Mouse (Mus musculus) intestine, embryonic 14.5 days (tissue): ENCODE measurements at regions not wholly inside any gene's neighbourhood (a gene's known extent, or its start where the extent isn't known, plus 50 kb on each side); places are given as distances from the start of the nearest gene placed in this dataset.

Experiments
- ATAC-seq: fragments of 200-750 bp; cut with Nextera tagmentation; replicated peaks from 2 replicates; pipeline ENCODE4 v1.8.0; 2017; ENCODE audit warnings: low read depth, moderate number of reproducible peaks, moderate TSS enrichment, moderate library complexity; ENCODE audit not compliant: low FRiP score, low TSS enrichment
- DNase-seq: peaks from one replicate; pipeline ENCODE4 v3.0.0-alpha.2; 2018; ENCODE audit warnings: low spot score
- H3K27ac ChIP-seq: fragments of 300-500 bp; sonication (generic); 2 replicates; pipeline ENCODE4 v1.5.1; 2014; ENCODE audit warnings: low read depth, mild to moderate bottlenecking, control low read depth
- H3K27me3 ChIP-seq: fragments of 300-500 bp; sonication (generic); replicated peaks from 2 replicates; pipeline ENCODE4 v1.6.1; 2014; ENCODE audit warnings: low read length, control low read depth; ENCODE audit not compliant: control insufficient read depth, insufficient read depth
- H3K36me3 ChIP-seq: fragments of 300-500 bp; sonication (generic); 2 replicates; pipeline ENCODE4 v1.6.1; 2014; ENCODE audit warnings: low read length, control low read depth; ENCODE audit not compliant: control insufficient read depth, insufficient read depth
- H3K4me1 ChIP-seq: fragments of 300-500 bp; sonication (generic); replicated peaks from 2 replicates; pipeline ENCODE4 v1.6.1; 2014; ENCODE audit warnings: low read length, control low read depth, mixed read lengths; ENCODE audit not compliant: control insufficient read depth, insufficient read depth
- H3K4me2 ChIP-seq: fragments of 300-500 bp; sonication (generic); 2 replicates; pipeline ENCODE4 v1.6.1; 2014; ENCODE audit warnings: low read length
- H3K4me3 ChIP-seq: fragments of 300-500 bp; sonication (generic); 2 replicates; pipeline ENCODE4 v1.5.1; 2014; ENCODE audit warnings: low read depth, low read length, control low read depth, mixed read lengths
- H3K9ac ChIP-seq: fragments of 300-500 bp; sonication (generic); 2 replicates; pipeline ENCODE4 v1.6.1; 2014; ENCODE audit warnings: mild to moderate bottlenecking, low read length
- H3K9me3 ChIP-seq: fragments of 300-500 bp; sonication (generic); 2 replicates; pipeline ENCODE4 v1.6.1; 2016; ENCODE audit warnings: low read length, control low read depth; ENCODE audit not compliant: control insufficient read depth
- WGBS: fragments of 180-500 bp; shearing (Covaris S2); extraction: QIAGEN DNeasy Blood & Tissue Kit; methylation state at CpG from one replicate; pipeline ENCODE4 v1.1.7; 2014; 5-methylcytosine and 5-hydroxymethylcytosine counted together

- Histone ChIP-seq H3K4me2 (no peak overlapping the region), H3K27ac (no peak overlapping the region), H3K4me1 (no peaks in the 10 kb centered on the region), H3K36me3 (no peaks in the 10 kb centered on the region), H3K9me3 (no peaks in the 10 kb centered on the region), H3K27me3 (no peaks in the 10 kb centered on the region), H3K9ac (no peak overlapping the region), H3K4me3 (no peak overlapping the region)
- no peak for DNase-seq
- 81% methylated on average over 7 of the region's 7 CpGs for WGBS
- ATAC-seq = no peak
These were observed 159.6 kb upstream of the Gjb5 start for GRCm38 (mm10) chr4:127517539-127517938.

GRCm38 (mm10) chr4:127509936-127510335 lies 152.0 kb upstream of the Gjb5 start:
- Histone ChIP-seq H3K4me1 (no peaks in the 10 kb centered on the region), H3K9me3 (no peaks in the 10 kb centered on the region), H3K27me3 (no peaks in the 10 kb centered on the region), H3K36me3 (no peaks in the 10 kb centered on the region), H3K9ac (no peak overlapping the region), H3K27ac (no peak overlapping the region), H3K4me2 (no peak overlapping the region), H3K4me3 (no peak overlapping the region)
- ATAC-seq (no peak), DNase-seq (no peak)
- 75% methylated on average over 9 of the region's 9 CpGs for WGBS

DNA sequence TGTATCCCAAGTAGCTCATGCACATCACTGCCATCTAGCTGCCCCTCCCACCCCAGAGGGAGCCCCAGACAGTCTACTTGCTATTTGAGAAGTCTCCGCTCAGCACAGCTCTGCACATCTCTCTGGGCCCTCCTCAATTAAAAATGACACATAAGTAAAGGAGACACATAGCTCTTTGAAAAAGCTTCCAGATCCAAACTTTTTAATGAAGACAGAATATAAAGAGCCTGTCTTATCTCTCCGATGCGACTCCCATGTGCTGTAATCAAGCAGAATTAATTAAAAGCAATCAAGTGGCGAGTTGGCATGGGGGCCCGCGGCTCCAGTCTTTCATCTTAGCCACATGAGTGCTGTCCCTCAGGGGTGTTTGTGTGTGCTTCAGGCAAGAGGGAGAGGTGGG lies 144.6 kb upstream of the Gjb5 start:
- H3K4me2 ChIP-seq = no peak overlapping the region
- H3K36me3 ChIP-seq = no peaks in the 10 kb centered on the region
- no peak overlapping the region for H3K9ac ChIP-seq
- H3K9me3 ChIP-seq = no peaks in the 10 kb centered on the region
- no peaks in the 10 kb centered on the region for H3K4me1 ChIP-seq
- no peak for ATAC-seq
- DNase-seq = no peak
- H3K27ac ChIP-seq = no peak overlapping the region
- H3K4me3 ChIP-seq = no peak overlapping the region
- WGBS = 87% methylated on average over 6 of the region's 6 CpGs
- no peaks in the 10 kb centered on the region for H3K27me3 ChIP-seq

- no peak overlapping the region for H3K4me2 ChIP-seq
- H3K36me3 ChIP-seq = no peaks in the 10 kb centered on the region
- no peak overlapping the region for H3K4me3 ChIP-seq
- DNase-seq (no peak), ATAC-seq (no peak)
- no peaks in the 10 kb centered on the region for H3K27me3 ChIP-seq
- H3K9me3 ChIP-seq = no peaks in the 10 kb centered on the region
- no peaks in the 10 kb centered on the region for H3K4me1 ChIP-seq
- no peak overlapping the region for H3K27ac ChIP-seq
- H3K9ac ChIP-seq = no peak overlapping the region
- WGBS = 87% methylated on average over 7 of the region's 7 CpGs
These were observed 143.9 kb upstream of the Gjb5 start for GRCm38 (mm10) chr4:127501881-127502280.

DNA sequence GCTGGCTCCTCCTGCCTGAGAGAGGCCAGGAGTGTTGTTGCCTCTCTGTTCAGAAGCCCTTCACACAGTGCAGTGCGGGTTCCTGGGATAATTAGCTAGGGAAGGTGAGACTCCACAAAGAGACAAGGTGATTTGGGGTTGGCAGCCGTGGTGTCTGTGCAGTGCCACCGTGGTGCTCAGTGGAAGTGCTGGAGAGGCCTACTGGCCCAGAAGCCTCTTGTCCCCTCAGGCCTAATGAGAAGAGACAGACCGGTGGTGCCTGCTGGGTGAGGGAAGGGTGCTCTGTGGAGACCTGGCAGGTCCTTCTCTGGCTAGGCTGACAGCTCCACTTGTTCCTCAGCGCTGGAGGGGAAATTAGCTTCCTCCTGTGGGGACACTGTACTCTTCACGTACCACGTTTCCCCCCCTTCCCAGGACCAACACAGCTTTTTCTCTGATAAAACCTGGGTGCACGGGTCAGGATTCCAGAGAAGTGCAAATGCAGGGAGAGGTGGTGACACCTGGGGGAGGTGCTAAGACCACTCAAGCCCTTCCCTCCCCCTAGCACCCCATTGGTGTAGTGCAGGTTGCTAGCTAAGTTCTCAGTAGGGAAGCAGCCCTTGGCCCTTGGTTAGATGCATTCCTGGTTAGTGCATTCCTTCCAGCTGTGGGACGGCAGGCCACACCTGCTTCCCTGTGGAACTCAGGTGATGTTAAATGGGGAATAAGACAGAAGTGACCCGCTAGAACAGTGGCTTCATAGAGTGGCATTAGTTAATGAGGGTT lies 129.2 kb upstream of the Gjb5 start:
- no peak for ATAC-seq
- WGBS = 31% methylated on average over 10 of the region's 10 CpGs

DNA sequence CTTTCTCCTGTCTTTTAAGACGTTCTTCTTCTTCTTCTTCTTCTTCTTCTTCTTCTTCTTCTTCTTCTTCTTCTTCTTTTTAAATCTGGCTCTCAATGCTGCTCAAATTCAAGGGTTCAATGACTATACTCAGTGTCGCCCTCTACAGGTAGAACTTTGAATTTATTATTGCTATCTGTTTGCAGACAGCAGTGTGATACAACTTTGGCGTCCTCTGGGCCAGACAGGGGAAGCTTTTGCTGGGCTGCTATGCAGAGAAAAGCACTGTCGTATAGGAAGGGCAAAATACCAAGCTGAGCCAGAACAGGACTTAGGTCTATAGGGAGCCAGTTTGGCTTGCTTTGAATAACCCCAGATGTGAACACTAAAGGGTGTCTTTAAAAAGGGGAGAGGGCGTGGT lies 127.3 kb upstream of the Gjb5 start:
- Histone ChIP-seq H3K4me3 (no peak overlapping the region), H3K27ac (no peak overlapping the region), H3K9me3 (no peaks in the 10 kb centered on the region), H3K4me1 (no peaks in the 10 kb centered on the region), H3K9ac (no peak overlapping the region), H3K36me3 (no peaks in the 10 kb centered on the region), H3K4me2 (no peak overlapping the region), H3K27me3 (no peaks in the 10 kb centered on the region)
- no peak for DNase-seq
- WGBS = 78% methylated on average over 5 of the region's 5 CpGs
- no peak for ATAC-seq

More for the DNA sequence above, 129.2 kb upstream of the Gjb5 start:
- Histone ChIP-seq H3K36me3 (no peaks in the 10 kb centered on the region), H3K4me2 (no peak overlapping the region), H3K27ac (no peak overlapping the region), H3K9ac (no peak overlapping the region), H3K9me3 (no peaks in the 10 kb centered on the region), H3K27me3 (no peaks in the 10 kb centered on the region), H3K4me1 (no peaks in the 10 kb centered on the region), H3K4me3 (no peak overlapping the region)
- no peak for DNase-seq

GRCm38 (mm10) chr4:127482461-127482860 lies 124.5 kb upstream of the Gjb5 start:
- Histone ChIP-seq H3K4me3 (no peak overlapping the region), H3K4me1 (no peaks in the 10 kb centered on the region), H3K9me3 (no peaks in the 10 kb centered on the region), H3K4me2 (no peak overlapping the region), H3K36me3 (no peaks in the 10 kb centered on the region), H3K9ac (no peak overlapping the region), H3K27ac (no peak overlapping the region), H3K27me3 (no peaks in the 10 kb centered on the region)
- WGBS = 38% methylated on average over 4 of the region's 4 CpGs
- DNase-seq (no peak), ATAC-seq (no peak)

- WGBS = 72% methylated on average over 5 of the region's 5 CpGs
- no peak overlapping the region for H3K27ac ChIP-seq
- H3K27me3 ChIP-seq = no peaks in the 10 kb centered on the region
- ATAC-seq (no peak), DNase-seq (no peak)
- no peak overlapping the region for H3K9ac ChIP-seq
- no peaks in the 10 kb centered on the region for H3K9me3 ChIP-seq
- no peak overlapping the region for H3K4me2 ChIP-seq
- no peaks in the 10 kb centered on the region for H3K36me3 ChIP-seq
- H3K4me1 ChIP-seq = no peaks in the 10 kb centered on the region
- H3K4me3 ChIP-seq = no peak overlapping the region
These were observed 122.4 kb upstream of the Gjb5 start for GRCm38 (mm10) chr4:127480339-127480738.

GRCm38 (mm10) chr4:127469877-127470276 lies 111.9 kb upstream of the Gjb5 start:
- Histone ChIP-seq H3K9ac (no peak overlapping the region), H3K4me1 (no peaks in the 10 kb centered on the region), H3K27ac (no peak overlapping the region), H3K36me3 (no peaks in the 10 kb centered on the region), H3K4me3 (no peak overlapping the region), H3K4me2 (no peak overlapping the region), H3K9me3 (no peaks in the 10 kb centered on the region), H3K27me3 (no peaks in the 10 kb centered on the region)
- DNase-seq (no peak), ATAC-seq (no peak)
- WGBS = 88% methylated on average over 7 of the region's 7 CpGs
